Mouse (Mus musculus): ENCODE measurements around the gene Spata17. TPM values are rescaled to one million over a fixed set of nuclear protein-coding genes. Genes with fewer than 3 reads are reported as not detected.

Gene Spata17
- total RNA-seq (2022): not detected

DNA sequence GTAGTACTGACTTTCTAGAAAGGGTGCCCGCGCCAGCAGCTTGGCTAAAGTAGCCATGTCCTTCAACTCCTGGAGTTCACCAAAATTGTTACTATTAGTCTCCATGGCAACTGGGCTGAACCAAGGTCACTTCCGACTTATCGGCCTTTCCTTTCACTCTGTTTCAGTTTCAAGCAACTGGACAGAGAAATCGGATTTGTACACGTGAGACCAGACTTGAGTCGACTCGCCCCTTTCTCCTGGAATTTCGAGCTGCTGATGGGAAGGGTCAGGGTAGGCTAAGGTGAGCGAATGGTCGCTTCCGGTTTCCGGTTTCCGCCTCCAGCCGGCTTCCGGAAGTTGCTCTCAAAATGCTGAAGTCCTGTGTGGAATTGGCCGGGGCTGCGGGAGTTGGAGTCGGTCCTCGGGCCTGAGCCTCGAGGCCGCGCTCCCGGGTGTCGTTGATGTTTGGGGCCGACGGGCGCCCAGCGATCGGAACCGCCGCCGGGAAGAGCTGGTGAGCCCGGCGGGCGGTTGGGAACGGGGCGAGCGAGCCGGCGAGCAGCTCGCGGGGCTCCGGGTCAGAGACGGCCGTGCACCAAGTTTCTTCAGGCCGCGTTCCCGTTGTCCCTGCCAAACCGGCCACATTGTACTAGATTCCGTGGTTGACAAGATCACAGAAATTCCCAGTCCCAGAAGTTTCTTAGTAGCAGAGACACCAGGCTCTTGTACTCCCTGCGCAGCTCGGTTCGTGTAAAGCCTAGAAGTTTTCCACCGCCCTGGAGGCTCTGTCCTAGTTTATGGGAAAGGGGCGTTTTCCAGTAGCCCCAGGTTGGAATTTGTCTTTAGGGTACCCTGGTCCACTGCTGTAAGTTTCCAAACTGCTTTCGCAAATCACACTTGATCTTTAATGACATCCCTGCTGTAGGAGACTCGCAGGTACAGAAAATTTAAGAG, at the start of gene Spata17, which contains the start of gene Gpatch2:
TSS of gene Spata17 (minus strand) at position 285 of the 936 bp plus-strand sequence.
TSS of gene Gpatch2 (plus strand) at position 328 of the 936 bp plus-strand sequence.
- peak; percentile 54 to 67 for DNase-seq (ENCODE audit: low spot score in 2 of 2)

DNA sequence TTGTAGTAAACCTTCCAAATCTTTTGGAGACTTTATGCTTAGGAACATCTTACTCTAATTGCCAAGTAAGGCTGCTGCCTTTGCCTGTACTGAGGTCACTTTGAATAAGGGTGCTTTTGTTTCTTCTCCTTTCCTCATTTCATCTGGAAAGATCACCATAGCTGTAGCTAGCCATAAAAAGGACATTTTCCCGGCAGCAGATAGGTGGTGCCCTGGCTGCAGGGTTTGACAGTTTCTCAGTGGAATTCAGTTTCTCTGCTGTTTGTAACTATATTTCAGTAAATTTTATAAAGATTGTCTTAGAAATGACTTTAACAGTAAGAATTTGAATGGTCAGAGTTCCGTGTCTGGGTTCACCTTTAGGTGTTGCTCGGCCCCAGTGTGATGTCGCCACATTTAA, 43.5 kb upstream of the Spata17 start:
- no peak for DNase-seq (ENCODE audit: low spot score in 2 of 2)

DNA sequence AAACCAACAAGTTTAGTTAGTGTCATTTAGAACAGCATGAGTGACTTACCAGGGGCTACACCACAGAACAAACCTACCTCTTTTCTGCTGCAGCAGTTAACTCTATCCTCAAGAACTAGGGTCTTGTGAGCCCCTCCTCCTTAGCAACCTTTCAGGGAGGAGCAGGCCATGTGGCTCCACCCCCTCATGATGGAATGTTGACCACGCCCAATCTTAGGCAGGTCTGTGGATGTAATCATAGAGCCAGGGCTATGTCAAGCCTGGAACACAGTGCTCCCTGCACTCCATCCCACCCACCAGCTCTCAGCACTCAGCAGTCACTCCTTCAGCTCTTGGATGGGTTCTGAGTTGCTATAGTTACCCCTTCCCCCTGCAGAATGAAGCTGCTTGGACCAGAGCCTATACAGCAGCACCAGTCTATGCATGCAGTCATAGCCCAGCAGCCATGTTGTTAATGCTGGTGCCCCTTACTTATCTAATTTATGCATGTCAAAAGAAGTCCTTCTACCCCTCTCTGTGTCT, 35.5 kb upstream of the Spata17 start:
- no peak for DNase-seq (ENCODE audit: low spot score in 2 of 2)

DNA sequence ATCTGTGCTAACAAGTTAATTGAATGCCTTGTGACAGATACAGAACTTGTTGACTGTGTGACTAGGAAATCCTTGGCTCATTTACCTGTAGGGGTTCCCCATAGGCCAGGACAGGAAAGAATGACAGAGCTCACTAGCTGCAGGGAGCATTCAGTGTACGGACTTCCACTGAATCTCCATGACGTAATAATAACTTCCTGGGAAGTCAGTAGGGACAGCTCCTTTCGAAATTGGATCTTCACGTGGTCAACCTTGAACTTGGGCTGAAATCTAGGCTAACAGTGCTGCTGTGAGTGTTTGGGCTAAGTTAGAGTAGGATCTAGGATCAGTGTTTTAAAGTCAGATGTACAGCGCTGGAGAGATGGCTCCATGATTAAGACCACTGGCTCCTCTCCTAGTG, 29.5 kb upstream of the Spata17 start:
- DNase-seq (ENCODE audit: low spot score in 2 of 2): no peak

DNA sequence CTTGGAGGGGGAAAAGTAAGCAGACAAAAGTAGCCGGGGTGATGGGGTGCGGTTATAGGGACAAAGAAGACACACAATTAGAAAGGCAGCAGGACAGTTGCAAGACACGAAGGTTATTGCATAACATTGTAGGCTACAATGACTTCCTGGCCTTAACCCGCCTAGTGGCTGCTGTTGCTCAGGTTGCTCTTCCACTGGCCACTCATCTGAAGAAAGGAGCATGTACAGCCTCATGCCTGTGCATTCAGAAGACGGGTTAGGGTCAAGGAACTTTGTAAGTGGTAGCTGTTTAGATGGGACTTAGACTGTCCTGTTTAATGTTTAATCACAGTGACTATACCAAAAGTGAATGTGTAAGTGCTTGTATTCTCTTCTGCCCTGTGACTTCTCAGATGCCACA, 26.1 kb upstream of the Spata17 start:
- no peak for DNase-seq (ENCODE audit: low spot score in 2 of 2)

DNA sequence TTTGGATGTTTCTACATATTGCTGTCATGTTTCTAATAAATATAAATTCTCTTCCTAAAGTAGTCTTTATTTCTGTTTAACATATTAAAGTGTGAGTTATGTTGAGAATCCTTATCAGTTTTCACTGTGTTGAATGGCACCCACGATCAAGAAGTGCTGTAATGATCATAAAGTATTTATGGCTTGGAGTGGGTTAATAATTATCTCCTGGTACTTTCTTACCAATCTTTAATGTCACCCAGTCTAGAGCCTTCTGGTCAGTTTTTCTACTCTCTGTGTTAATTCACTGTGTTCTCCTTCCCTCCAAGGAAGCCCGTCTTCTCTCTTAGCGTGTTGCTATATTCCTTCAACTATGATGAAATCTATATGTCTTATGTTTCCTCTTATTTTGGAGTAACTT, 25.0 kb upstream of the Spata17 start:
- no peak for DNase-seq (ENCODE audit: low spot score in 2 of 2)

DNA sequence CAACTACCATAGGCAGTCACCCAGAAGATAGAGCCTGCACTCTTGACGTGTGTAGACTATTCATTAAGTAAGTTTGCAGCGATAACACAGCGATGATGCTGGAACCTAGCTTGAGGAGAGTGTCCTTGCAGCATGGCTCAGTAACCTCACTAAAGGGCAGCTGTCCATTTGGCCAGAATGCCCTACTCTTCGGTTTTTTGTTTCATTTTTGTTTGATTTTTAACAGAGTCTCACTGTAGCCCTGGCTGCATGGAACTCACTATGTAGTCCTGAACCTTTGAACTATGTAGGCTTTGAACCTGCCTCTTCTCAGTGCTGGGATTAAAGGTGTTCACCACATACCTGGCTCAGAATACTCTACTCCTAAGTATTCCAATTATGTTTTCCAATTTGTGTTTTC, 22.8 kb upstream of the Spata17 start:
- DNase-seq (ENCODE audit: low spot score in 2 of 2): no peak

DNA sequence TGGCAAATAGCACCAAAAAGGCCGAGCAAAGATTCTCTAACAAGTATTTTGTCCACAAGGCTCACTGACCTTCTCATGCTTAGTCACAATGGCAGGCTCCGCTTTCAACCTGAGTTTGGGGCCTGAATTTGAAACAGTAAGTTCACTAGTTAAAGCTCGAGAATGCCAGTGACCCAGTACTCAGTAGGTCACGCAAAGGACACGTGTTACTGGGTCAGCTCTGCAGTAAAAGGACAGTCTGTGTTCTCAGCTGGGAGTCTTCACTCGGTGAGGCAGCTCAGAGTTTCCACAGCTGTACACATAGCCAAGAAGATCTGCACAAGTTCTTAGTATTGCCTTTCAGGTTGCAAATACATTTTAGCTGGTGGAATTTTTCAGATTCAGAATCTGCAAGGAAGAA, 21.0 kb upstream of the Spata17 start:
- DNase-seq (ENCODE audit: low spot score in 2 of 2): no peak

DNA sequence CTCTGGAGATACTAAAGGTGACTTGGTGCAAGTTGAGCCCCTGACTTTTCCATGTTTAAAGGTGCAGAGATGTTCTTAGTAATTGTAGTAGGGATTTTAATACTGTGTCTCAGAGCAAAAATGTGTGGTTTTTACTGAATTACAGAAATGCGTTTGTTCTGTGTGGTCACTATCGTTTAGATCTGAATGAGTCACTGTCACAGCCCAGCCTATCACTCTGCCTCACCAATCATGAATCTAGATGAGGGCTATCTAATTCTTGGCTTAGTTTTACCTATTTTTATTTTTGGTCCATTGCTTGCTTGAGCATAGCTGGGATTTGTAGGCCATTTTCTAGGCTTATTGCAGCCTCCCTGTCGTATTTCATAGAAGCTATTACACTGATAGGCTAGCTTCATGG, 19.9 kb upstream of the Spata17 start:
- DNase-seq (ENCODE audit: low spot score in 2 of 2): no peak

DNA sequence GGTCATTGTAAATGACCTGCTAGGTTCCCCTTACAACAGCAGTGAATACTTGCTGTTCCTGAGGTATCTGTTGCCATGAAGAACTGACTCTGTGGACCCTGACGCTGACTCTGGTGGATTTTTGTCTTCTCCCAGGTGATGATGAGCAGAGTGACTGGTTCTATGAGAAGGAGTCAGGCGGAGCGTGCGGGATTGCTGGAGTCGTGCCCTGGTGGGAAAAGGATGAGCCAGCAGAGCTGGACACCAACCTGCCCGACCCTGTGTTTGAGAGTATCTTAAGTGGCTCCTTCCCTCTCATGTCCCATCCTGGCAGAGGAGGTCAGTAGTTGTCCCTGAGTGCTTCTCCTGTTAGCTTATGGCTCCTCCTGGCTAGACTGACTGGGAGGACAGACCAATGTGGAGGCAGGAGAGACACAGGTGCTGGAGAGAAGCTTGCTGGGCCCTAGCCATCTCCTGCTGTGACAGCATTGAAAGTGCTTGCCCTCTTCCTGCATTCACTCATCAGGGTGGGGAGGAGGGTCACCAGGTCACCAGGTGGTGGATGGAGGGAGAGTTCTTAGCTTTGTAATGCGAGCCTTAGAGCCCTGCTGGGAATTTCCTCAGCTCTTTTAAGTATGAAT, 17.8 kb upstream of the Spata17 start:
- DNase-seq (ENCODE audit: low spot score in 2 of 2): no peak

DNA sequence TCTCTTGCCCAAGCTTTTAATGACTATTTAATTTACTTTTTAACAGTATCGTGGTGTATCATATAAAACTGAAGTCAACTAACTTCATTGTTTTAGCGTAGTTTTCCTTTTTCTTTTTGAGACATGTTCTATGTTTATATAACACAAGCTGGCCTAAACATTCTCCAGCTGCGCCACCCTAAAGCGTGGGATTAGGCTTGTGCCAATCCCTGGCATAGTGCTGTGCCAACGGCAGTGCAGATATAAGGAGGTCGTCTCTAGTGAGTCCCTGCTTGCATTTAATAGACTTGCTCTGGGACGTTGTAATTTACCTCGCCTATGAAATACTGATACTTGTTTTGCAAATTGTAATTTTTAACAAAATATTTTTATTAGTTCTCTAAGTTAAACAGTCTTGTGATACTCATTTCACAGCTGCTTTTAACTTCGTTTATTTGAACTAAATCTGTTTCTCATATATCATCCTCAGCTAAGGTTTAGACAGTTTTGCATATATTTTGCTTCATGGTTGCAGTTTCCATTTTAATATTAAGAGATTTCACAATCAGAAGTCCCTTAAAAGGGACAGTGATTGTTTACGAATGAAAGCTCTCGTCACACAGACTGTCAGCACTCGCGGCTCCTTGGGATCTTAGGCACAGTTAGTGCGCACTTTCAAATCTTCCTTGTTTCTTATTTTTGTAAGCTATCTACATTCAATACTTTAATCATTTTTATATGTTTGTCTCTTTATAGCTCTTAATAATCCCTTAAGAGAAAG, 17.1 kb upstream of the Spata17 start:
- no peak for DNase-seq (ENCODE audit: low spot score in 2 of 2)

DNA sequence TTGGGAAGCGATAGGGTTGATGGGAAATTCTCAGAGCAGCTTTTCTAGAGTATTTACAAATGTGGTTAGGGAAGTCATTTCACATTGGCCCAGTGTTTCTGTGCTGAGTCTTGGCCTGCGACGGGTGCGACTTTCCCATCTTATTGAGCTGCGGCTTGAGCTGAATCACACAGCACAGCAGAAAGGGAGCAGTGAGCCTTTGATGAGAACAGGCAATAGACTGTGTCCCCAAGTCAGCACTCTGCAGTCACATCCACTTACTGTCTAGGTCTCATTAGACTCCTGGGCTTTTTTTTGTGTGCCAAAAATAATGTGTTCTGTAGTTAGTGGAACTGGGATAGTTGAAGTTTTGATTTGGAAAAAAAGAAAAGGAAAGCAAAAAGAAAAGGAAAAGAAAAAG, 15.0 kb upstream of the Spata17 start:
- no peak for DNase-seq (ENCODE audit: low spot score in 2 of 2)

DNA sequence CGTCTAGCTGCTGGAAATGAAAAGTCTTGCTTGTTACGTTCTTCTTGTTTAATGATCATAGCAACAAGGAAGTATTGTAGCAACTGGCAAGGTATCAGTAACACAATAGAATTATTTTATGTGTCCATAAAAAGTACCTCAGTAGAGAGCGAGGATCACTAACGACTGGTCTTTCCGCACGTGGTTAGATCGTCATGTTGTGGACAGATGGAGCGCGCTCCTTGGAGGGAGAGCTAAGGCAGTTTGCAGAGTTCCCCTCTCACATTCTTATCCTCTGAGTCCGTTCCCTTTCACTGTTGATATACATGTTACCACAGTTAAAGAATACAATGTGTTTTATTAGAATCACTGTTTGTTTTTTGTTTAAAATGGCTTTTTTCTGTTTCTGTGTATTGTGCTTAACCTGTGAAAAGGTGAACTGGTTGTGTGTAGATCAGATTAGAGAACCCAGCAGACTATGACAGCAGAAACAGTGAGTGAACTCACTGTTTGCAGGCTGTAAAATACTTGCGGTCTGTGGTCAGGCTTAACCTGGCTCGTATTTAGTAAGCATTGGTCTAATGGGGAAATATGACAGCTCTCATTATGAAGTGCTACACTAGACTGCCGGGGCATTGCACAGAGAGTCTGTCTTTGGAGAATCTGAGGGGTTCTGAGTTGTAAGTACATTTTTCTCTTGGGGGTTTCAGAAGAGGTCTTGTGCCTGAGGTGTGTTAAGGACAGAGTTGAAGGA, 13.3 kb upstream of the Spata17 start:
- DNase-seq (ENCODE audit: low spot score in 2 of 2): no peak

DNA sequence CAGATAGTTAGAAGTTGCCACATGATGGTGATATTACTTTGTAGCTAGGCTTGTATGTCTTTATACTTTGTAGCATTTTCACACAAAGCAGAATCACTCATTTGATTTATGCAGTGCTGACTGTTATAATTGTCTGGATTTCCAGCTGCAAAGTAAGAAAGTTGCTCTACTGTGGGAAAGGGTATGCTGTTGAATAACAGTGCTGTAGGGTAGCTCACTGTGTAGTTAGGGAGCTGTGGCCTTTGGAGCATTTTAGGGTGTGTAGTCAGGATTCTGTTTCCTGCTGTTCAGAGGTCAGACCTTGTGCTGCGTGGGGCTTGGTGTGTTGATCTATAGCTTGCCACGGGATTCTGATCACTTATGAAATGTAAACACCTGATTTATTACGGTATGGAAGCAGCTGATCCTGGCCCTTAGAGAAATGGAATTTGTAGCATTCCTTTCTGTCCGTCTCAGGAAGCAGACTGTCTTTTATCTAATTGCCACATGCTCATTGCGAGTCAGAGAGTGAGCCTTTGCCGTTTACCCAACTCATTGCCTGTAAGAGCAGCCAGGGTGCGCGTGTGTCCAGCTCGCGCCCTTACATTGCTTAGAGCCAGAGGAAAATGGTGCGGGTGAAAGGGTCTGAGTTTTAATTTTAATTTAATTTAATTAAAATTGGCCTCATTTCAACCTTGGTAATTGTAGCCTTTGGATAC, 11.2 kb upstream of the Spata17 start:
- no peak for DNase-seq (ENCODE audit: low spot score in 2 of 2)

DNA sequence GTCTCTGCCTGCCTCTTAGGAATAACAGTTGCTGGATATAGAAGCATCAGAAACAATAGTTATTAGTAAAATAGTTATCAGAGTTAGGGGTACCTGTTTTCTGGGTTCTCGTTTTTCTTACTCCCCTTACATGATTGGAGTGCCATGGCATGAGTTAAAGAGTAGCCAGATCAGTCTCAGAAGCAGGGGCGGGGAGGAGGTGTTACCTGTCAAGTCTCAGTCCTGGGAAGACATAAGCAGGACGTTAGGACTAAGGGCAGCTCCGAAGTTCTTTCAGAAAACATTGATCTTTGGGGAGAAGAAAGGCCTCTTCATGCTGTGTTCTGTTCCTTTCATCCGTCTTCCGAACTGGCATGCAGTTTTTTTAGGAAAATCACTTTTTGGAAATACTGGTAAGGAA, 5.5 kb upstream of the Spata17 start:
- no peak for DNase-seq (ENCODE audit: low spot score in 2 of 2)

DNA sequence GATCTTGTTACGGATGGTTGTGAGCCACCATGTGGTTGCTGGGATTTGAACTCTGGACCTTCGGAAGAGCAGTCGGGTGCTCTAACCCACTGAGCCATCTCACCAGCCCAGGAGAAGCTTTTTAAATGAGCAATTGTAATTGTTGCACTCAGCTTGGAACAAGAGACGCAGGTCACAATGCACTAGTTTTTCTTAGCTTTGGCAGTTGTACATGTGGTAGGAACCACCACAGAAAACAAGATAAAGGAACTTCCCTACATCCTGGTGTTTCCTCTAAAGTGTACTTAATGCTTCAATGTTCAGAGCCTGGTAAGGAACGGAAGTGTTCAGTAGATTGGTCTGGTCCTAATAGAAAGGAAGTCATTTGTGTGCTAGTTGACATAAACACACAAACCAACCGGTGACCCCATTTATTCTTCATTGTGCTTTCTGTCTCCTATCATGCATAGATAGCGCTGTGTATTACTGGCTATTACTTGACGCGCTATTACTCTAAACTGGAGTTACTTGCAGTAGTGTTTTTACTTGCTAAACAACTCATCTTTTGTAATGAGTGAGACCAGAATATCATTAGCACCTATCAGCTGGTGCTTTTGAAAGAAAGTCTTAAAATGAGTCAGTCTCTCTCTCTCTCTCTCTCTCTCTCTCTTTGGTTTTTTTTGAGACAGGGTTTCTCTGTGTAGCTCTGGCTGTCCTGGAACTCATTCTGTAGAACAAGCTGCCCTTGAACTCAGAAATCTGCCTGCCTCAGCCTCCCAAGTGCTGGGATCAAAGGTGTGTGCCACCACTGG, 1.6 kb upstream of the Spata17 start:
- DNase-seq (ENCODE audit: low spot score in 2 of 2): no peak

DNA sequence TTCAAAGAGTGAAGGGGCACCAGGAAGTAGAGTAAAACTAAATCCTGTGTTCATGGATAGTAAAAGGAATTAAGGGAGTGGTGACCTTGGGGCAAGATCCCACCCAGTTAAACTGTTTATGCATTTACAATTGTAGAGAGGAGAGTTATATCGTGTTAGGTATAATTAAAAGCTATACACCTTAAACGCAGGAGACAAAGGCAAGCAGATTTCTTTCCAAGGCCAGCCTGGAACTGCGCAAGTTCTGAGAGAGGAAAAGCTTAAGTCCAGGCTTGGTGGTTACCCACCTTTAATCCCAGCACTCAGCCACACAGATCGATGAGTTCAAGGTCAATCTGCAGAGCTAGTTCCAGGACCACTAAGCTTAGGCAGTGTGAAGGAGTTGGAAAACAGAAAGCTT, 4.5 kb downstream of the Spata17 start:
- no peak for DNase-seq (ENCODE audit: low spot score in 2 of 2)

DNA sequence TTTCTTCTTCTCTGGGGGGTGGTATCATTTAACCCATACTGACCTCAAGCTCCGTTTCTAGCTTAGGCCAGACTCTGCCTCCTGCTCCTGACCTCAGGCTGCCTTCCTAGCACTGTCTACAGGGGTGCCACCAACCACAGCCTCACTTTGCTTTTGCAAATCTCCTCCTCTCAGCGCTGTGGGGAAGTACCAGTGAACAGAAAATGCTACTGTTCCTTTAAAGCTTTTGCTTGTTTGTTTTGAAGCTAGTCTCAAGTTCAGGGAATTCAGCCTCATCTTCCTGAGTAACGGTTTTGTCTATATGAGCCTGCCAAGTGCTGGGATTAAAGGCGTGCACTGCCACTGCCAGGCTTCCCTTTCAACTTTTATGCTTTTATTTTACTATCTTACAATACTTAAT, 5.8 kb downstream of the Spata17 start:
- DNase-seq (ENCODE audit: low spot score in 2 of 2): no peak

DNA sequence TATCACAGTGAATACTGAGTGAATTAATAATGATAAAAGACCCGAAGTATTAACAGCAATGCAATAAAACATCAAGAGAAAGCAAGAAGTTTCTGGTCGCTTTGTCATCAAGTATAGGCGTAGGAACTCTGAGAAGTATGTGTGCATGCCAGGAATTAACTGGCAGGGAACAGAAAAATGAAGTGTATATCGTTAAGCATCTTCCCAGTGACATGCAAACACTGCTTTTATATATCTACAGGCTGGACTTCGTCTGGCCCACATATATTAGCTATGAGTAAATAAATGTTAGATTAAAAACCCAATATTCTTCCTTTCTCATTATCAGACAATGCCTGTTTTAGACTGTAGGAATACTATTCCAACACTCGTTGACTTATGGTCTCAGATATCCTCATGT, 9.8 kb downstream of the Spata17 start:
- DNase-seq (ENCODE audit: low spot score in 2 of 2): no peak

DNA sequence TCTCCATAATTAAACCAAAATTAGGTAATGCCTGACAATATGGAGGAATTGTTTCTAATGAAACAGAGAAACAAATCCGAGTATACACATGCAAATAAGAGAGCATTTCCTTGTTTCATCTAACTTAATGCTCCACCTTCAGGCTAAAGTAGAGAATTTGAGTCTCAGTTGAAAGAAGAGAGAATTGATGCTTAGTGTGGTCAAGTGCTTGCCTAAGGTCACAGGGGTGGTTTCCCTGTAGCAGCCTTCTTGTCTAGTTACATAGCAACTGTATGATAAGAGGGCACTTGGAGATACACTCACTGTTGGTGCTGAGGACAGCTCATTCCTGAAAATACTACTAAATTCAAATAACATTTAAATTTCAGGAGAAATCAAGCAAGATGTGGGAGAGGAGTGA, 36.7 kb downstream of the Spata17 start:
- DNase-seq (ENCODE audit: low spot score in 2 of 2): no peak

Data from gastrocnemius, adult 8-10 months (tissue).